Mouse (Mus musculus) midbrain, embryonic 13.5 days (tissue): ENCODE measurements around the gene Helz. TPM values are rescaled to one million over a fixed set of nuclear protein-coding genes. Genes with fewer than 3 reads are reported as not detected.
"Not testable (repeated sequence)": the region's sequence is repeated elsewhere in the genome, so short reads cannot be mapped to it uniquely, and the experiment has no call there.

ENCODE experiments used
- ATAC-seq: fragments of 200-750 bp; cut with Nextera tagmentation; 2 replicates; pipeline ENCODE4 v1.8.0; 2017; ENCODE audit warnings: mild to moderate bottlenecking, moderate TSS enrichment, moderate library complexity
- H3K27ac ChIP-seq: fragments of 300-500 bp; sonication (generic); 2 replicates; pipeline ENCODE4 v1.5.1; 2015; ENCODE audit warnings: inconsistent platforms, mild to moderate bottlenecking, moderate library complexity
- H3K27me3 ChIP-seq: fragments of 300-500 bp; sonication (generic); 2 replicates; pipeline ENCODE4 v1.6.1; 2015; ENCODE audit warnings: mild to moderate bottlenecking, inconsistent platforms
- H3K36me3 ChIP-seq: fragments of 300-500 bp; sonication (generic); 2 replicates; pipeline ENCODE4 v1.6.1; 2015; ENCODE audit warnings: mild to moderate bottlenecking, inconsistent platforms
- H3K4me1 ChIP-seq: fragments of 300-500 bp; sonication (generic); replicated peaks from 2 replicates; pipeline ENCODE4 v1.6.1; 2015; ENCODE audit warnings: inconsistent platforms
- H3K4me2 ChIP-seq: fragments of 300-500 bp; sonication (generic); replicated peaks from 2 replicates; pipeline ENCODE4 v1.6.1; 2015; ENCODE audit warnings: moderate library complexity, mild to moderate bottlenecking, inconsistent platforms
- H3K4me3 ChIP-seq: fragments of 300-500 bp; sonication (generic); replicated peaks from 2 replicates; pipeline ENCODE4 v1.5.1; 2015; ENCODE audit warnings: mild to moderate bottlenecking, inconsistent platforms
- H3K9ac ChIP-seq: fragments of 300-500 bp; sonication (generic); replicated peaks from 2 replicates; pipeline ENCODE4 v1.6.1; 2015; ENCODE audit warnings: mild to moderate bottlenecking, inconsistent platforms
- H3K9me3 ChIP-seq: fragments of 300-500 bp; sonication (generic); 2 replicates; pipeline ENCODE4 v1.6.1; 2016; ENCODE audit warnings: mild to moderate bottlenecking, inconsistent platforms
- WGBS: fragments of 180-500 bp; shearing (Covaris S2); methylation state at CpG from one replicate; pipeline ENCODE4 v1.1.7; 2015; 5-methylcytosine and 5-hydroxymethylcytosine counted together
- polyA plus RNA-seq: library from polyadenylated mRNA; unstranded; fragments of >200 nt; fragmentation: Nextera tagmentation; extraction: Ambion mirVana; gene quantifications from 2 replicates; pipeline ENCODE4 v1.2.1, GENCODE M21; 2015

Helz gene
- 17.7 and 18.4 TPM in 2 replicates for polyA plus RNA-seq

DNA sequence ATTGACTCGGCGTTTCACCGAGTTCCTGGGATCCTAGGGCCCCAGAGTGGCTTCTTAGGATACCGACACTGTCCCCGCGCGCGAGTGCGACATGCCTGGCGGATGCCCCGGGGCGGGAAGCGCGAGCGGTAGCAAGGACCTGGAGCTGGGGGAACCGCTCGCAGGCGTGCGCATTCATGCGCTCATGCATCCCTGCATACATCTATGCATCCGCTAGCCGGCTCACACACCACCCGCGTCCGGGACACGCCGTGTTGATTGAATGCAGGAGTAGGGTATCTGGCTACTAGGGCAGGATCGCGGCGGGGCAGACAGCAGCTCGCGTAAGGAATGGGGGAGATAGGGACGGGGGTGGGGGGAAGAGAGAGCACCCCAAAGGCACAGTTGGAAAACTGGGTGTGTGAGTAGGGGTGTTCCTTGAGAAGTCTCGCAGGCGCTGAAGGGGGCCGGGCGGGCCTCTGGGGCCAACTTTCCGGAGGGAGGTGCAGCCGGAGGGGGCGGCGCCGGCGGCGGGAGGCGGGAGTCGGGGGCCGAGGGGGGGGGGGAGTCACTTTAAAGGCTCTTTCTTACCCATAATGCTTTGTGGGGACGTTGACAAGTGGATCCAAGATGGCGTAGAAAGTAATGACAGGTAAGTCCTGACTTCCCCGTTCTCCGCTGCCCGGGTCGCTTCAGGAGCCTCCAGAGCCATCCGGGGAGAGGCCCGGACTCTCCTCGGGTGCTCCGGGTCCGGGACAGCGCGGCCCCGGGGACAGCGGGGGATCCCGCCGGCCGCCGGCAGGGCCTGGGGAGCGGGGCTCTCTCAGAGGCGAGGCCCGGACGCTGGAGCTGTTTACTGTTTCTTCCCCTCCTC, at the start of gene Helz:
Gene Helz (plus strand): TSS at position 580 of the 853 bp plus-strand sequence.
- Histone ChIP-seq H3K4me2 (peak within 1 kb of the TSS; percentile 96), H3K27me3 (peaks cover 12% of the 10 kb centered on the region), H3K9me3 (no peaks in the 10 kb centered on the region), H3K4me3 (peak within 1 kb of the TSS; percentile 97), H3K27ac (peak within 1 kb of the TSS; percentile 79), H3K4me1 (peaks cover 23% of the 10 kb centered on the region), H3K36me3 (peaks cover 15% of the 10 kb centered on the region; the same call in 1 of the 2 replicates), H3K9ac (peak within 1 kb of the TSS; percentile 90)
- peak; percentile 85 for ATAC-seq
- under 1% methylated on average over 67 of the region's 70 CpGs for WGBS

DNA sequence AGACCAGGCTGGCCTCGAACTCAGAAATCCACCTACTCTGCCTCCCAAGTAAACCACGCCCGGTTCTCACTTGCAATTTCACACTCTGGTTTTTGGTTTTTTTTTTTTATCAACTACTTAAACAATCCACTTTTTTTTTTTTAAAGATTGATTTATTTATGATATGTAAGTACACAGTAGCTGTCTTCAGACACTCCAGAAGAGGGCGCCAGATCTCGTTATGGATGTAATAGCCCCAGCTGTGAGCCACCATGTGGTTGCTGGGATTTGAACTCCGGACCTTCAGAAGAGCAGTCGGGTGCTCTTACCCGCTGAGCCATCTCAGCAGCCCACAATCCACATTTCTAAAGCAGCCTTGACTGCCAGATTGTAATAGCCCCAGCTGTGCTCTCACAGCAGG, 44.9 kb upstream of the Helz start:
- Histone ChIP-seq H3K9ac (no peak overlapping the region), H3K27ac (no peak overlapping the region), H3K4me2 (no peak overlapping the region), H3K4me1 (no peaks in the 10 kb centered on the region), H3K27me3 (no peaks in the 10 kb centered on the region), H3K9me3 (peaks cover 3% of the 10 kb centered on the region; the same call in 1 of the 2 replicates), H3K36me3 (peaks cover 19% of the 10 kb centered on the region), H3K4me3 (no peak overlapping the region)
- ATAC-seq, result no peak
- WGBS, result 84% methylated on average over 8 of the region's 8 CpGs

DNA sequence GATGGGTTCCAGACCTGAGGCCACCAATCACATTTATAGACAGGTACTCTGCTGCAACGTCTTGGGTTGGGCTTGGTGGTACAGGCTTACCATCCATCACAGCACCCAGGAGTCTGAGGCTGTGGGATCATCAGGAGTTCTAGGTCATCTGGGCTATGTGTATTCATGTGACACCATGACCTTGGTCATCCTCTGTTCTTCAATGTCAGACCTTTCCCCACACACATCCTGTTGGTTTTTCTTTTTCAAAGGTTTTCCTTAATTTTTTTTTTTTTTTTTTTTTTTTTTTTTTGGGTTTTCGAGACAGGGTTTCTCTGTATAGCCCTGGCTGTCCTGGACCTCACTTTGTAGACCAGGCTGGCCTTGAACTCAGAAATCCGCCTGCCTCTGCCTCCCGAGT, 43.4 kb upstream of the Helz start:
- H3K4me2 ChIP-seq, H3K9me3 ChIP-seq, H3K9ac ChIP-seq, H3K4me1 ChIP-seq, H3K27ac ChIP-seq, H3K36me3 ChIP-seq, ATAC-seq, H3K4me3 ChIP-seq, H3K27me3 ChIP-seq: not testable (repeated sequence)
- WGBS, result 96% methylated on average over 3 of the region's 4 CpGs

DNA sequence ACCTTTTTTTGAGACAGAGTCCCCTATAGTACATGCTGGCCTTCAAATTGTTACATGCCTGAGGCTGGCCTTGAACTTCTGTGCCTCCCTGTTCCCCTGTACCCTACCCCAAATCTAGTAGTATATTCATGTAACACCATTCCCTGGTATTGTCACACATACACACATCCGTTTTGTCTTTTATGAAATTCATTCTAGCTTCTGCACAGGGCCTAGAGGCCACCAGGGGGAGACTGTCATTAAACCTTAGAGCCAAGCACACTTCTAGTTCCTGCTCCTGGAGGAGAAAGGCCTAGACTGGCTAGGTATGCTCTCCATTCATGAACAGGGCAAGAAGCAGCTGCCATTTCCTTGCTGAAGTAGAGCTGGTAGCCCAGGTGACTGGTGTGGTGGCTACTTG, 41.5 kb upstream of the Helz start:
- Histone ChIP-seq H3K9ac (no peak overlapping the region), H3K4me3 (no peak overlapping the region), H3K36me3 (no peaks in the 10 kb centered on the region), H3K4me2 (no peak overlapping the region), H3K27me3 (no peaks in the 10 kb centered on the region), H3K4me1 (peaks cover 20% of the 10 kb centered on the region), H3K9me3 (peaks cover 3% of the 10 kb centered on the region; the same call in 1 of the 2 replicates), H3K27ac (no peak overlapping the region)
- ATAC-seq, result no peak
- 63% methylated on average over 1 of the region's 1 CpGs for WGBS

DNA sequence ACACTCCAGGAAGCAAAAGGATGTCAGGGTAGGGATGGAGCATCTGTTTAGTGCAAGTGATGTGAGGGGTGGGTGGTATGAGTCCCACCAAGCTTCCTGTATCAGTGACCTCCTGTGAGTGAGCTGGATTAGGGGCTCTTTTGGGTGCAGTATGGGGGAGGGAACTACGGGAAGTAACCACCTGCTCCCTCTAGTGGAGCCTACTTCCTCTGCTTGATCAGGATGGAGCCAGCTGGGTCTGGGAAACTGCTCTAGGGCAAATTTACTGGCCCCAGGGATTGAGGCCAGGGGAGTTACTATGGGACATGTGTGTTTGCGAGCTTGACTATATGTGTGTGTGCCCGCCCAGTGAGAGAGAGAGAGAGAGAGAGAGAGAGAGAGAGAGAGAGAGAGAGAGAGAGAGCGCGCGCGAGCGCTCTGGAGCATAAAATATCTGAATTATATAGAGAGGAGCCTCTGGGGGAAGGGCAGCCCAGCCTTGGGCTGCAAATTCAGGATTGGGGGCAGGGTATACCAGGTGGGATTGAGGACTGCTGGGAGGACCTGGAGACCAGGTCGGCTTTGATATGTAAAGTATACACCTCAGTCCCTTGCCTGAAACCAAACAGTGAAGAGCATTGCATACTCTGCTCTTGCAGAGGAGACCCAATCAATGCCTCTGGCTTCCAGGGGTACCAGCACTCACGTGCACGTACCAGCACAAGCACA, 37.9 kb upstream of the Helz start:
- Histone ChIP-seq H3K4me2 (no peak overlapping the region), H3K27ac (no peak overlapping the region), H3K4me1 (peaks cover 20% of the 10 kb centered on the region), H3K27me3 (no peaks in the 10 kb centered on the region), H3K9ac (no peak overlapping the region), H3K9me3 (peaks cover 3% of the 10 kb centered on the region; the same call in 1 of the 2 replicates), H3K36me3 (no peaks in the 10 kb centered on the region), H3K4me3 (no peak overlapping the region)
- ATAC-seq, result peak; percentile 50
- WGBS, result 23% methylated on average over 11 of the region's 11 CpGs

DNA sequence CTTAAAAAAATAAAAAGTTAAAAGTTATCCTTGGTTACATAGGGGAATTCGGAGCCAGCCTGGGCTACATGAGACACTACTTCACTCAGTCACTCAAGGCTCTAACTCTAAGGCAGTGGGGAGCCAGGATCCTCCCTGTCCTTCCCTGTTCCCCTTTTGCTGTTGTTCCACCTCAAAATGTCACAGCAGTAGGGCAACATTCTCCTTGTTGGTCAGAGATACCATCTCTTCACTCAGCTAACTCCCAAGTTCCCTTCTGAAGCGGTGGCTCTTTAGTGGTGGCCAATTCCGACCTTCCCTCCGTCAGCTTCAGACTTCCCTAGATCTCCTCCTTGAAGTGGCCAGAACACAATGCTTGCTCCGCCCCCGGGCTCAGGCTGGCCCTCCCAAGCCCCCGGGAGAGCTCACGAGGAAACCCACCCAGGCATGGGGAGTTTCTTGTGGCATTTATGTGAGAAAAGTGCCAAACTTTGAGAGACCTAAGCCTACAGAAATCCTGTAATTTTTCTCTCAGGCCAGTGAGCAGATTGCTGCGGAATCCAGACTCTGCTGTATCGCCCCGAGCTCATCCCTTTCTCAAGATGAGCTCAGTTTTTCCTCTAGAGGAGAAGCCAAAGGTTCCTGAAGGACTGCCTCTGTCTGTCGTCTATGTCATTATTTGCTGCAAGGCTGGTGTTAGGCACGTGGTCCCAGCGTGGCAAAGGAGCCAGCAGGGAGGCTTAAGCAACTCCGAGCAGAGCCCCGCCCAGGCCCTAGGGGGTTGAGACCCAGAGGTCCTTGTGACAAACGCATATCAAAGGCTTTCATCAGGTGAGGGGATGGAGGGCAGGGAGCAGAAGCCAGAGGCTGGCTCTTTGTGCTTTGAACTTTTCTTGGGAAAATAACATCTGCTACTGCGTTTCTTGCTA, 37.1 kb upstream of the Helz start:
- Histone ChIP-seq H3K9ac (0 out of 2 replicates have a peak overlapping the region, but pooled peaks have one; percentile 32), H3K4me3 (no peak overlapping the region), H3K9me3 (no peaks in the 10 kb centered on the region), H3K27ac (no peak overlapping the region), H3K36me3 (no peaks in the 10 kb centered on the region), H3K4me1 (peaks cover 20% of the 10 kb centered on the region), H3K4me2 (peak overlapping the region; percentile 31), H3K27me3 (no peaks in the 10 kb centered on the region)
- ATAC-seq, result no peak
- whole genome bisulfite sequencing, result 5% methylated on average over 18 of the region's 18 CpGs

DNA sequence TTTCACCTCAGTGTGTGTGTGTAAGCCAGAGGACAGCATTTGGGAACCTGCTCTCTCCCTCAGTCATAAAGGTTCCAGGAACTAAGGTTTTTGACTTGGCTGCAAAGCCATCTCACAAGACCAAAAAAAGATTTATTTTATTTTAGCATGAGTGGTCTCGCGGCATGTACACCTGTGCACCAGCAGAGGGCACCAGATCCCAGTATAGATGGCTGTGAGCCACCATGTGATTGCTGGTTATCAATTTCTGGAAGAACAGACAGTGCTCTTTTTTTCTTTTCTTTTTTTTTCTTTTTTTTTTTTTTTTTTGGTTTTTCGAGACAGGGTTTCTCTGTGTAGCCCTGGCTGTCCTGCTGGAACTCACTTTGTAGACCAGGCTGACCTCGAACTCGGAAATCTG, 35.8 kb upstream of the Helz start:
- not testable (repeated sequence) for H3K9me3 ChIP-seq, H3K27me3 ChIP-seq, H3K27ac ChIP-seq, H3K4me2 ChIP-seq, H3K9ac ChIP-seq, ATAC-seq, H3K4me3 ChIP-seq, H3K36me3 ChIP-seq
- peaks cover 20% of the 10 kb centered on the region for H3K4me1 ChIP-seq
- WGBS, result 53% methylated on average over 5 of the region's 5 CpGs

DNA sequence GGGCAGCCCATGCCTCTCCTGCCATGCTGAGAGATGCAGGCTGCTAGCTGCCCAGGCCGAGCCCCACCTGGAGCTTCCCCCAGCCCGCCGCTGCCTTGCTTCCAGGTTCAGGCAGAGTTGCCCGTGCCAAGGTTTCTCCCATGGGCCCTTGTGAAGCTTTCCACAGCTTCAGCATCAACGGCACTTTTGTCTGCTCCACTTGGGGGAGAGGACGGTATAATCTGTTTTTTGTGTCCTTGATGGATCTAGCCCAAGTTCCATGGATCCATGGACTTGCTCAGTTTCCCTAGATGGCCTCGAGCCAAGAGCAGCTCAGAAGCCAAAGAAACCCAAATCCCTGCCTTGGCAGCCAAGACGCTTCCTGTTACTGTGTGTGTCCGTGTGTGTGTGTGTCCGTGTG, 34.7 kb upstream of the Helz start:
- Histone ChIP-seq H3K27me3 (no peaks in the 10 kb centered on the region), H3K4me1 (peaks cover 20% of the 10 kb centered on the region), H3K4me2 (no peak overlapping the region), H3K9me3 (no peaks in the 10 kb centered on the region), H3K27ac (no peak overlapping the region), H3K9ac (no peak overlapping the region), H3K36me3 (no peaks in the 10 kb centered on the region), H3K4me3 (no peak overlapping the region)
- WGBS, result 73% methylated on average over 10 of the region's 10 CpGs
- ATAC-seq, result no peak

DNA sequence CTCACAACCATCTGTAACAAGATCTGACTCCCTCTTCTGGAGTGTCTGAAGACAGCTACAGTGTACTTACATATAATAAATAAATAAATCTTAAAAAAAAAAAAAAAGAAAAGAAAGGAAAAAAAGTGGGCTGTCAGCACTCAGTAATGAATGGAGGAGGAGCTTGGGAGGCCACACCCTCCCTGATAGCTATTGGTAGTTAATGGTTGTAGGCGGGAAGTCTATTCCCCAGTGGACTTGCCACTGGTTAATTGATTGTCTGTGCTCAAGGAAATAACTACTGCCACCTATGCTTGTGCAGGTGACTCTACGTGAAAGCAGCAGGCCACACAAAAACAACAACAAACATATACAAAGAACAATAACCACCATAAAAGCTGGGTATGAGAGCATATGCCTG, 31.3 kb upstream of the Helz start:
- WGBS, result 92% methylated on average over 2 of the region's 2 CpGs
- H3K36me3 ChIP-seq, result no peaks in the 10 kb centered on the region
- no peak for ATAC-seq
- no peaks in the 10 kb centered on the region for H3K4me1 ChIP-seq
- H3K27me3 ChIP-seq, result no peaks in the 10 kb centered on the region
- H3K9ac ChIP-seq, result no peak overlapping the region
- H3K27ac ChIP-seq, result no peak overlapping the region
- no peak overlapping the region for H3K4me3 ChIP-seq
- no peaks in the 10 kb centered on the region for H3K9me3 ChIP-seq
- H3K4me2 ChIP-seq, result no peak overlapping the region

DNA sequence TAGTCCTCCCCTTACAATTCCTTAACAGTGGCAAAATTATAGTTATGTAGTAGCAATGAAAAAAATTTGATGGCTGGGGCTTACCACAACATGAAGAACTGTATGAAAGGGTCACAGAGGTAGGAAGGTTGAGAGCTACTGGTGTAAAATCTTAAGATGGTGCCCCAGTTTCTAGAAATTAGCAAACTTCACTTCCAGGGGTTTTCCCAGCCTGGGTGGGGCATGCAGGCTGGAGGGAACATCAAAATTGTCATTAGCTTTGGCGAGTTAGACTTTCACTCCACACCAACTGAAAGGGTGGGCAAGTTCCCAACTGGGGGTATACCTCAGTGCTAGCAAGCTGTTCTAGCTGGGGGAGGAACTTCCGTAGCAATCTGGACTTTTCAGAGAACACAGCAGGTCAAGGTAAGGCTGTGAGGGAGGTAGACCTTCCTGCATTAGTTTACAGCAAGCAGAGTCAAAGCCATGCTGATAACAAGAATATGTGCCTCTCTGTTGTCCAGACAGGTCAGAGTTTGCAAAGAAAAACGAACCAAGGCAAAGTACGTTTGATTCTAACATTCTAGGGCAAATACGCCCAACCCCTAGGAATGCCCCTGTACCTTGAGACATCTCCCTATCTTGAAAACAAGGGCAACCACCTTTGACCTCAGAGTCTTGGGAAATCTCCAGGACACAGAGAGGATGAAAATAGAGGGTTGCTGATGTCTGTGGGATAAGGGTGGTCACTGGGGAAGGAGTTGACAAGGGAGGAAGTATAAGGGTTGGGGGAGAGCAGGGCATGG, 28.9 kb upstream of the Helz start:
- WGBS, result 84% methylated on average over 5 of the region's 5 CpGs
- Histone ChIP-seq H3K4me2 (no peak overlapping the region), H3K9me3 (no peaks in the 10 kb centered on the region), H3K4me1 (no peaks in the 10 kb centered on the region), H3K27ac (no peak overlapping the region), H3K9ac (no peak overlapping the region), H3K36me3 (no peaks in the 10 kb centered on the region), H3K27me3 (no peaks in the 10 kb centered on the region), H3K4me3 (no peak overlapping the region)
- no peak for ATAC-seq

DNA sequence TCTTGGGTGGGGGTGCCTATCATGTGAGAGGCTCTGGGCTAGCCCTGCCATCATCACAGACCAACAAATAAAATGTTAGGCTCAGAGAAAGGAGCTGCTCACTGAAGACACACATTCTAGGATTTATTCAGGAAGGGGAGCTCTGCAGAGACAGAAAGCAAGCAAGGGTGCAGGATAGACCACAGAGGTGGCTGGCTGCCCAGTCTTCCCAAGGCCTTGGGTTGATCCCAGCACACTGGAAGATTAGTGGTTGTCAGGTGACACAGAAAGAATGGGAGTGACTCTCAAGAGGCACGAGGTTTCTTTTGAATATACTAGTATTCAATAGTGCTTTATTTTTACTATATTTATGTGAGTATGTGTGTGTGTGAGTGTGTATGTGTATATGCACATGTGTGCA, 26.6 kb upstream of the Helz start:
- Histone ChIP-seq H3K27ac (no peak overlapping the region), H3K9me3 (no peaks in the 10 kb centered on the region), H3K36me3 (no peaks in the 10 kb centered on the region), H3K4me2 (no peak overlapping the region), H3K9ac (no peak overlapping the region), H3K4me3 (no peak overlapping the region), H3K4me1 (no peaks in the 10 kb centered on the region), H3K27me3 (no peaks in the 10 kb centered on the region)
- 53% methylated on average over 1 of the region's 1 CpGs for WGBS
- ATAC-seq, result no peak
